Mouse (Mus musculus): ENCODE data around the gene Dnajb14.
"Not testable (repeated sequence)": the region's sequence is repeated elsewhere in the genome, so short reads cannot be mapped to it uniquely, and the experiment has no call there.

The Dnajb14 gene

GRCm38 (mm10) chr3:137867437-137868093 is at the start of gene Dnajb14:
Dnajb14 (plus strand) TSS chr3:137867675.
- DNase-seq: peak; percentile 59

DNA sequence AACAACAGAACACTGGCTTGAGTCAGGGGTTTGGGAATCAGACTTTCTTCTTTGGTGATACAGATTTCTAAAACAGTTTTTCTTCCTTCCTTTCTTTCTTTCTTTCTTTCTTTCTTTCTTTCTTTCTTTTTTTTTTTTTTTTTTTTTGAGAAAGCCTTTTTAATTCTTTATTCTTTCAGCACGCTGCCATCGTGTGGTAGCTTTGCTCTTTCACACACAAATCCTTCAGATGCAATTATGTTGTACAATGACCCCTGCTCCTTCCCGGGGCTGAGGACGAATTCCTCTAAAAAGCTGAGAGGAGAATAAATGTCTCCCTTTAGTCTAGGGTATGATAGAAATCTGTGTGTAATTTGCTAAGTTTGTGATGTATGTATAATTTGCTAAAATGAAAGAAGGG is 48.8 kb upstream of the Dnajb14 start:
- DNase-seq: peak; percentile 13

DNA sequence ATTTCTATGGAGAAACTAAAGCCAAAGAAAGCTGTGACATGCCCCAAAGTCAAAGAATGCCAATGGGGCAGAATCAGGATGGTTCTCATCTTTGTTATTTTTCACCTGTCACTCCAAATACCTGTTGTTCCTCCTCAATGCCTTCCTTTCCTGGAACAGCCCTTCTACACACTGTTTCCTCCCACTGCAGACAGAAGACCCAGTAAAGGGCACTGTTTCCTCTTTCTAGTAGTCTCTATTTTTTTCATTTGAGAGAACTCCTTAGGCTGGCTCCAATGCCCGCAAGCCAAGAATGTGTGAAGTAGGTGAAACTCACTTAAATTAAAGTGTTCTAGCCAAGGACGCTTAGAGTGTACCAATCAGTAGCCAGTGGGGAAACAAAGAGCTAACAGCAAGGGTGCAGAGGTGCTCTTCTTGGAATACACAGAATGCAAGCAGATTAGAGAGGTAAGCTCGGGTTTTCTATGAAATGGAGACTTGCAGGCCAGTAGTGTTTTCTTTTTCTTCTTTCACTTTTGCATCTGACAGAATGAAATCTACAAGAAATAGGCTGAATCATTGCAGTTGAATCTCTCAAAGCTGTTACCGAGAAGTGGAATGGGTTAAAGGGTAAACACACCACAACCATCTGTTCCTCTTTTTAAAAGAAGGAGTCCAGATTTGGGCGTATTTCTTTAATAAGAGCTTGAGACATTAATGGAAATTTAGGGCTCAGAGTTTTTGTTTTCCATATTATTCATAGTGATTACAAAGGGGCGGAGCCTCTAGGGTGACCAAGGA is 46.6 kb upstream of the Dnajb14 start:
- DNase-seq: no peak

GRCm38 (mm10) chr3:137823317-137823716 is 44.2 kb upstream of the Dnajb14 start:
- DNase-seq: no peak

GRCm38 (mm10) chr3:137827678-137828077 is 39.8 kb upstream of the Dnajb14 start:
- no peak for DNase-seq

GRCm38 (mm10) chr3:137831156-137831555 is 36.3 kb upstream of the Dnajb14 start:
- DNase-seq: no peak

DNA sequence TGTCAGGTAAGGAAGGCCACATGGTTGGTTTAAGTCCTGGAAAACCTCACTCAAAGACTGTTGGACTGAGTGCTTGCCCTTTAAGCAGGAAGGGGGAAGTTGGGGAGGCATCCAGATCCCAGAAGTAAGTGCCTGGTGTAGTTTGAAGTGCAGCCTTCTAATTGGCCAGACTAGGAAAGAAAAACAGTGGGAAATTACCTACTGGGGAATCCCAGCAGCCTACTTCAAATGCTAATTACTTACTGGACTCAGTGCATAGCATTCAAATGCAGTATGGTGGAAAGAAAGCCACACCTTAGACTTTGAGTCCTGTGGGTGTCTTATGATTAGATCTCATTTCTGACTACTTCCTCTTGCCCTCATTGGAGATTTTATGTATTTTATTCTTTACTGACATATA is 34.3 kb upstream of the Dnajb14 start:
- no peak for DNase-seq

DNA sequence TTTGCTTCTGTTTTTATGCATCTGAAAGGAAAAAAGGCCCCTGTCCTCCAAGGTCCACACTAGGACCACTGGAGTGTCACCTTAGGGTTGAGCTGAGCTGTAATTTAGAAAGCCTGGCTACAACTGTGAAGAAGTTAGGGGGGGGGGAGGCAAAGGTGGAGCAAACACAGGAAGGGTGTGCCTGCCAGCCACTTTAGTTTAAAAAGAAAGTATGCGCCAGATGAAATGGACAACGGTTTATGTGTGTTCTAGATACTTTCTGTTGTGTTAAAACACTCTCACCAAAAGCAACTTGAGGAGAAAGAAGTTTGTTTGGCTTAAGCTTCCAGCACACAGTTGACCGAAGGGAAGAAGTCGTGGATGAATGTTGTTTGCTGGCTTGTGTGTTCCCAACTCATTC is 33.8 kb upstream of the Dnajb14 start:
- no peak for DNase-seq

- no peak for DNase-seq
Observed at GRCm38 (mm10) chr3:137836543-137836942, 30.9 kb upstream of the Dnajb14 start.

DNA sequence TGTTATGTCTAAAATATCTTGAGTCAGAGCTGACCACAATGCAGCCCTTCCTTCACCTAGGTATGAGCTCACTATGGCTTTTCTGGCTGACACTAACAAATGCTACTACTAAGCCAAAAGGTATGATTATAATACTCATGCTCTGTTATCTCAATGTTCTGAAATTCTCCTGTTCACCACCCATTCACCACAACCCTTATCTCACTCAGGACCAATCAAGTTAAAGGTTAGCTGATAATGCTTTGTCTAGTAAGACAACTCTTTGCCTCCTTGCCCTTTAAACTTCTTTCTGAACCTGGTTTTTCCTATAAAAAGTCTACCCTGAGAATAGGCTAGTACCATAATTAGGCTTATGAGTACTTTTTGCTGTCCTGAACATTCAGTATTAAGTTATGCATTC is 29.3 kb upstream of the Dnajb14 start:
- no peak for DNase-seq

DNA sequence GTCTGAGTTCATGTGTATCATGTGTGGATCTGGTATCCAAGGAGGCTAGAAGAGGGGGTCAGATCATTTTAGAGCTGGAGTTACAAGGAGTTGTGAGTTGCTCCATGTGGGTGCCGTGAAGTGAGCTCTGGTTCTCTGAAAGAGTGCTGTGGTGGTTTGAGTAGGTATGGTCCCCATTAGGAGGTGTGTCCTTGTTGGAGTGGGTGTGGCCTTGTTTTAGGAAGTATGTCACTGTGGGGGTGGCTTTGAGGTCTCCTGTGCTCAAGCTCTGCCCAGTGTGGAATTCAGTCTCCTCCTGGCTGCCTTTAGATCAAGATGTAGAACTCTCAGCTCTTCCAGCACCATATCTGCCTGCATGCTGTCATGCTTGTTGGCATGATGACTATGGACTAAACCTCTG is 24.5 kb upstream of the Dnajb14 start:
- DNase-seq: no peak

DNA sequence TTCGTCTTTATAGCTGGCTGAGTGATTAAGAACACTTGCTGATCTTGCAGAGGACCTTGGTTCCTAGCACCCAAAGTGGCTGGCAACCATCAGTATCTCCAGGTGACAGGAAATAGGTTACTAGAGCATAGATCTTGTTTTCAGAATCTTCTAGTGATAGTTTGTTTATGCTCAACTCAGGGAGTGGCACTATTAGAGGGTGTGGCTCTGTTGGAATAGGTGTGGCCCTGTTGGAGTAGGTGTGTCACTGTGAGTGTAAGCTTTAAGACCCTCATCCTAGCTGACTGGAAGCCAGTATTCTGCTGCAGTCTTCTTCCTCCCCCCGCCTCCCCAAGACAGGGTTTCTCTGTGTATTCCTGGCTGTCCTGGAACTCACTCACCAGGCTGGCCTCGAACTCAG is 23.2 kb upstream of the Dnajb14 start:
- no peak for DNase-seq

DNA sequence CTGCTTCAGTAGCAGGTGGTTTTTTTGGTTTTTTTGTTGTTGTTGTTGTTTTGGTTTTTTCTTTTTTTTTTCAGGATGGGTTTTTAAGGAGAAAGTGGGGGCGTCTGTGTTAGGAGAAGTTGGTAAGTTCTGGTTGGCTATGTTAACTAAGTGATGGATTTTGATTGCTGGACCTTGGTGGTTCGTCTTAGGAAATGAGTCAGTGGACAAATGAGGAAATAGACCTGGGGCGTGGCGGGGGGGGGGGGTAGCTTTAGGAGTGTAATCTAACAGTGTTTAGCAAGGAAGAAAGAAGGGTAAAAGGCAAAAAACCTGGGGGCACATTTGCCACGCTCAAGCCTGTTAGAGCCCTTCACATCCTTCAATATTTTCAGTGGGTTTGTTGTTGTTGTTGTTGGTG is 20.9 kb upstream of the Dnajb14 start:
- no peak for DNase-seq

- no peak for DNase-seq
Observed at GRCm38 (mm10) chr3:137848354-137848753, 19.1 kb upstream of the Dnajb14 start.

GRCm38 (mm10) chr3:137849697-137850096 is 17.8 kb upstream of the Dnajb14 start:
- DNase-seq: no peak

DNA sequence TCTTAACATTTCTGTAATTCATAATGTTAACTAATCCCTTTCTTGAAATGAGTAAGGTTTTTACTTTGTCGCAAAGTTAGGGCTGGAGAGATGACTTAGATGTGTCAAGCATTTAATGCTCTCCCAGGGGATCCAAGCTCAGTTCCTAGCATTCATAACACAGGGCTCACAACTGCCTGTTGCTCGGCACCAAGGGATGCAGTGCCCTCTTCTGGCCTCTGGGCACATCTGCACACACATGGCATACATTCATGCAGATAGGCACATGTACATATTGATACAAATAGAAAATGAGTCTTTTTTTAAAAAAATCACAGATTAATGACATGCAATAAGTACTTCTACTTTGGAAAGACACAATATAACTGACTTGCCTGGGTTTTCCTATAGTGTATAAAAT is 16.3 kb upstream of the Dnajb14 start:
- no peak for DNase-seq

DNA sequence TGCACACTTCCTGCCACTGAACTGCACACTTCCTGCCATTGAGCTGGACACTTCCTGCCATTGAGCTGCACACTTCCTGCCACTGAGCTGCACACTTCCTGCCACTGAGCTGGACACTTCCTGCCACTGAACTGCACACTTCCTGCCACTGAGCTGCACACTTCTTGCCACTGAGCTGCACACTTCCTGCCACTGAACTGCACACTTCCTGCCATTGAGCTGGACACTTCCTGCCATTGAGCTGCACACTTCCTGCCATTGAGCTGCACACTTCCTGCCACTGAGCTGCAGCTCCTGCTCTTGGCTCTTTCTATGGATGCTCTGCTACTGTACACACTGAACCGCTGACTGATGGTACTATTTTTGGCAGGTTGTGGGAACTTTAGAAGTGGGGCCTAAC is 14.5 kb upstream of the Dnajb14 start:
- not testable (repeated sequence) for DNase-seq

GRCm38 (mm10) chr3:137855328-137855727 is 12.1 kb upstream of the Dnajb14 start:
- DNase-seq: no peak

DNA sequence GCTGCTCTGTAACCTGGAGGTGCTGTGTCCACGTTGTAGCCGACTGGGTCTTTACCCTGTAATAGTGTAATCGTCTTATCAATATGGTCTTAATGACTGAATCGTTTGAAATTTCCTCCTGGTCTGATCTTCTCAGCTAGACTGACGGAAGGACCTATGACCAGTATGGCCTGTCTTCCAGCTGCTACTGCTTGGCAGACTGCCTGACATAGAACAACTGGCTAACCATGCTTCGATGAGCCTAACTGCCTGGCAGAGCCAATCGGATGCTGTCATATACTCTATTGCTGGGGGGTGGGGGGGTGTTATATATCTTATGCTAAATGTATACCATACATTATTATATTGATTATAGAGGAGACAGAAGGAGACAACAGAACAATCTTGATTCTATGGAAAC is 11.4 kb upstream of the Dnajb14 start:
- no peak for DNase-seq

DNA sequence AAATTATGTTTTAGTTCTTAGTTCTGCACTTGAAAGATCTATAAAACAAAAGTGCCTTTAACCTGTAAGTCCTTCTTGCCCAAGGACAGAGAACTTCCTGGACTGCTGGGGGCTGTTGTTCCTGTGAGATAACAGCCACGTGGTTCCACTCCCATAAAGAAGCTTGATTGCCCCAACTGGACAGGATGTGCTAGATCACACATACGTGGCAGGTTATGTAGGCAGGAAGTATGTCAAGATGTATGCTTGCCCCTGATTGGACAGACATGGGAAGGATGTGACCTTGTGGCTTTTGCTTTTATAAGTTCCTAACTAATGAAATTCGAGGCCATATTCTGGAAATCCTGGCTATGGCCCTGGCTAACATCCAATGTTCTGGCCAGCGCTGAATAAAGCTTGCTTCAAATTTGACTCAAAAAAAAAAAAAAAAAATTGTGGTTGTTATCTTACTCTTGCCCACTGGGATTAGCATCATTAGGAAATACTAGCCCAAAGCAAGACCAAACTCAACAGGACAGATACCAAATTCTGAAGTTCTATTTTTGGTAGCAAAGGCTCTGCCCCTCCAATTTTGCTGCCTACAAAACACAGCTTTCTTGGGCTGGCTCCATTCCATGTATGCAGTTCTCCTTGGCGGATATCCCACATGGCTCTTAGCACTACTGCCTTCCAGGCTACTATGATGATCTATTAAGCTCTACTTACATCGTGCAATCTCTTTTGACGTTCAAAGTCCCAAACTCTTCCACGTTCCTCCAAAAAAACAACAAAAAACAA is 6.9 kb upstream of the Dnajb14 start:
- no peak for DNase-seq

- no peak for DNase-seq
Observed at GRCm38 (mm10) chr3:137861436-137861835, 6.0 kb upstream of the Dnajb14 start.

GRCm38 (mm10) chr3:137862600-137862999 is 4.9 kb upstream of the Dnajb14 start:
- no peak for DNase-seq

DNA sequence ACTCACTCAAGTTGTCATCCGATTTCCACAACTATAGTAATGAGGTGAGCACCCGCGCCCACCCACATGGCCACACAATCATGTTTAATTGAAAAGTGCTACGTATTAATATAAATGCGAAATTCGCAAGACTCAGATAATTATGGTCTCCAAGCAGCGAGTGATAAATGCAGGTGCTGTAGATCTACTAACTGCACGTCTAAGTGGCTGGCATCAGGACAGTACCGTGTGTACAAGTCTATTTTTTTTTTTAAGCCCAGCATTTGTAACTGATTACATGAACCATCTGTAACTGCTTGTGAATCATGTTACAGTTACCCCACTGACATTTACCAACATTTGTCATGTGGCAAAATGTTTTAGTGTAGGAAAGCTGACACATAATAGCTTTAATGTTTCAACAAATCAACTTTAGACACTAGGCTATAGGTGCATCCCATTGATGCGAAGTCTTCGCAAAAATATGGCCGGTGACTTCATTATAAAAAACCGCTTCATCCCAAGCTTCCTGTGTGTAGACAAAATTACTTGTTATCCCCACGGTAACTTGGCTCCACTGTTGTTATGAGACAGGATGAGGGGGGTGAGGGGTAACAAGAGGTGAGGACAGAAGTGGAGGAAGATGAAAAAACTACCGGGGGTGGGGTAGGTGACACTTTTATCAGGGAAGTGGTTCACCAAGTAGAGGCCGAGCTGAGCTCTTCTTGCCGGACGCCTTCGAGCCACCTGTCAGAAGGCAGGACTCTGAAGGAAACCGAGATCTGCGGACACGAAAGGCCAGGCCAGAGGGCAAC is 3.9 kb upstream of the Dnajb14 start:
- no peak for DNase-seq

Data from right cerebral cortex, postnatal 4 days (tissue).